Mouse (Mus musculus) cerebellum, adult 2 months (tissue): ENCODE data around the gene Cd28.

Experiments
- CTCF ChIP-seq: fragments of 200-500 bp; IDR thresholded peaks from 2 replicates; pipeline ENCODE4 v1.5.1; 2011; ENCODE audit warnings: low read depth, mild to moderate bottlenecking, control low read depth, low read length, moderate library complexity, borderline replicate concordance; ENCODE audit not compliant: insufficient read depth
- POLR2A ChIP-seq: fragments of 200-500 bp; IDR thresholded peaks from 2 replicates; pipeline ENCODE4 v1.6.1; 2011; ENCODE audit warnings: low read length, control low read depth, borderline replicate concordance; ENCODE audit not compliant: insufficient read depth

- TF ChIP-seq POLR2A (no peak), CTCF (no peak)
Observed at GRCm38 (mm10) chr1:60807748-60808147, 91.1 kb downstream of the Cd28 start.
